ENCODE assay signal across 19 mouse cellular contexts in the genomic region with DNA sequence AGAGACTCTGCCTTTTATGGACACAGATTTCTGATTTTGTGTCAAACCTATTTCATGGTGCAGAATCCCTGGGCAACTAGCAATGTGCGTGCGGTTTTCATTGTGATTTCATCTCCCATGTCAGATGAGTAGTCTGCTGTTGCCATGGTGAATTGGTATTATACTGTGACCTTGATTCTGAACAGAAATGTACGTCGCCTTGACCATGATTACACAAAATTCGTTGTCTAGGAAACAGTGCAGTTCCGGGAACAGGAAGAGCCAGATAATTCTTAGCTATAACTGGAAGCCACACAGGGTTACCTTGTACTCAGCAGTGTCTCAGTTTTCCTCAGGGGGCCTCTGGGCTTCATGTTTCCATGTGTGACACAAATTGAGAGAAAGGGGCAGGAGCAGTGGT. TPM values are rescaled to one million over a fixed set of nuclear protein-coding genes. Genes with fewer than 3 reads are reported as not detected.
DNase-seq lines count a peak whose midpoint lies in the region; ATAC-seq lines count a peak whose summit lies in the region.
"Had no signal": no experiment of that assay in that cellular context is flagged by ENCODE, and none has a peak within 500 bp of the region (broad histone marks: within the 10 kb centered on the region; RNA-seq: fewer than 3 reads in every experiment).

No protein-coding gene starts in this region.

- no peak overlapping the region for H3K4me3 ChIP-seq in midbrain, embryonic 14.5 days (replicated peaks; ENCODE audit: low read depth, low read length)
- H3K4me3 ChIP-seq: embryonic facial prominence, embryonic 15.5 days; limb, embryonic 10.5 days; liver, embryonic 15.5 days had no signal

- peak; percentile 46; the same call in 1 of the 2 replicates for ATAC-seq in midbrain, embryonic 14.5 days (ENCODE audit: low FRiP score, low TSS enrichment)
- no peak for ATAC-seq in megakaryocyte progenitor cell, adult 5-6 weeks (replicated peaks; ENCODE audit: poor library complexity)
- ATAC-seq: intestine, postnatal 0 days had no signal

- H3K27me3 ChIP-seq in midbrain, embryonic 14.5 days (ENCODE audit: control insufficient read depth, insufficient read depth, low read length): no peaks in the 10 kb centered on the region
- H3K27me3 ChIP-seq: embryonic facial prominence, embryonic 15.5 days; liver, embryonic 15.5 days had no signal

- DNase-seq in adrenal gland, adult 8-10 months: peak; percentile 8
- DNase-seq in adrenal gland, adult 18-20 months (ENCODE audit: low spot score in 2 of 2): no peak
- DNase-seq in layer of hippocampus, adult 9-11 months: peak; percentile 11
- no peak for DNase-seq in layer of hippocampus, adult 11-12 months (ENCODE audit: low spot score)
- DNase-seq in brain, embryonic 18.5 days (ENCODE audit: low read depth, low spot score): peak; percentile 6
- DNase-seq in midbrain, embryonic 14.5 days: peak; percentile 69
- no peak for DNase-seq in gastrocnemius, adult 8-10 months (ENCODE audit: low spot score in 2 of 2)
- DNase-seq: cerebellum, postnatal 14 days; heart, adult 18-20 months; heart, postnatal 14 days; kidney, postnatal 4 days; thymus, adult 18-20 months had no signal

- WGBS in midbrain, embryonic 14.5 days: 36% methylated on average over 6 of the region's 6 CpGs

- peak overlapping the region; percentile 71 for H3K27ac ChIP-seq in midbrain, embryonic 14.5 days (replicated peaks; ENCODE audit: low read depth, low read length)
- H3K27ac ChIP-seq: embryonic facial prominence, embryonic 15.5 days; limb, embryonic 10.5 days; liver, embryonic 15.5 days had no signal

- no peaks in the 10 kb centered on the region for H3K36me3 ChIP-seq in midbrain, embryonic 14.5 days (ENCODE audit: control insufficient read depth, insufficient read depth, low read length)
- H3K36me3 ChIP-seq: embryonic facial prominence, embryonic 15.5 days; limb, embryonic 10.5 days; liver, embryonic 15.5 days had no signal

- H3K4me1 ChIP-seq in midbrain, embryonic 14.5 days (ENCODE audit: control insufficient read depth, insufficient read depth, low read length): no peaks in the 10 kb centered on the region
- H3K4me1 ChIP-seq: embryonic facial prominence, embryonic 15.5 days; limb, embryonic 10.5 days; liver, embryonic 15.5 days had no signal

- no peak overlapping the region for H3K9ac ChIP-seq in midbrain, embryonic 14.5 days (replicated peaks; ENCODE audit: low read length)
- H3K9ac ChIP-seq: embryonic facial prominence, embryonic 15.5 days; liver, embryonic 15.5 days had no signal

- no peaks in the 10 kb centered on the region for H3K9me3 ChIP-seq in midbrain, embryonic 14.5 days (ENCODE audit: control insufficient read depth, low read length)
- H3K9me3 ChIP-seq: embryonic facial prominence, embryonic 15.5 days; limb, embryonic 10.5 days; liver, embryonic 15.5 days had no signal

- H3K4me2 ChIP-seq in midbrain, embryonic 14.5 days (ENCODE audit: low read length): no peak overlapping the region
- H3K4me2 ChIP-seq: embryonic facial prominence, embryonic 15.5 days; liver, embryonic 15.5 days had no signal

RNA-seq across cellular contexts. Expression of a gene that starts 14.1 kb away (rescaled TPM):
- total RNA-seq in adrenal gland, adult 8-10 months (2022): not detected
- not detected for total RNA-seq in adrenal gland, adult 18-20 months (2021)
- not detected in 2 replicates for polyA plus RNA-seq in midbrain, embryonic 14.5 days (2014; fragmentation: Nextera tagmentation; extraction: Ambion mirVana)
- not detected for total RNA-seq in gastrocnemius, adult 8-10 months (2022)
- not detected in 2 replicates for total RNA-seq in megakaryocyte progenitor cell, adult 5-6 weeks (2015)
- total RNA-seq in megakaryocyte progenitor cell, adult 5-6 weeks (2017): not detected in 2 replicates
- total RNA-seq: heart, adult 18-20 months; heart, postnatal 14 days; neutrophil, adult 5-6 weeks had no signal
- polyA plus RNA-seq: intestine, postnatal 0 days; limb, embryonic 10.5 days; liver, embryonic 15.5 days; spleen, adult 2 months had no signal

RNA-seq across cellular contexts. Expression of a gene that starts 26.5 kb away (rescaled TPM):
- total RNA-seq in adrenal gland, adult 8-10 months (2022): 1 to 10 TPM in 1 of 4 experiments, under 1 TPM in 3; 0.42 to 1.1 (median 0.64) TPM
- total RNA-seq in adrenal gland, adult 18-20 months (2021): under 1 TPM; 0.46 to 0.51 TPM
- 0.65 and 0.87 TPM in 2 replicates for polyA plus RNA-seq in midbrain, embryonic 14.5 days (2014; fragmentation: Nextera tagmentation; extraction: Ambion mirVana)
- not detected for total RNA-seq in gastrocnemius, adult 8-10 months (2022)
- total RNA-seq in megakaryocyte progenitor cell, adult 5-6 weeks (2015): not detected in 2 replicates
- total RNA-seq in megakaryocyte progenitor cell, adult 5-6 weeks (2017): 0.14 TPM in 1 of 2 replicates, not detected in the other
- total RNA-seq: heart, adult 18-20 months; heart, postnatal 14 days; neutrophil, adult 5-6 weeks had no signal
- polyA plus RNA-seq: liver, embryonic 15.5 days; spleen, adult 2 months had no signal

RNA-seq across cellular contexts. Expression of a gene that starts 42.0 kb away (rescaled TPM):
- total RNA-seq in adrenal gland, adult 8-10 months (2022): 10 to 100 TPM; 21.8 to 25.4 (median 22.7) TPM
- 10 to 100 TPM; 16.0 to 17.7 TPM for total RNA-seq in adrenal gland, adult 18-20 months (2021)
- polyA plus RNA-seq in midbrain, embryonic 14.5 days (2014; fragmentation: Nextera tagmentation; extraction: Ambion mirVana): 12.3 and 13.5 TPM in 2 replicates
- 1 to 10 TPM; 4.5 to 5.0 (median 4.6) TPM for total RNA-seq in gastrocnemius, adult 8-10 months (2022)
- total RNA-seq in megakaryocyte progenitor cell, adult 5-6 weeks (2015): 9.1 and 10.4 TPM in 2 replicates
- 6.0 and 8.8 TPM in 2 replicates for total RNA-seq in megakaryocyte progenitor cell, adult 5-6 weeks (2017)

RNA-seq across cellular contexts. Expression of a gene that starts 47.8 kb away (rescaled TPM):
- not detected for total RNA-seq in adrenal gland, adult 8-10 months (2022)
- total RNA-seq in adrenal gland, adult 18-20 months (2021): not detected
- not detected in 2 replicates for polyA plus RNA-seq in midbrain, embryonic 14.5 days (2014; fragmentation: Nextera tagmentation; extraction: Ambion mirVana)
- not detected for total RNA-seq in gastrocnemius, adult 8-10 months (2022)
- total RNA-seq in megakaryocyte progenitor cell, adult 5-6 weeks (2015): not detected in 2 replicates
- total RNA-seq in megakaryocyte progenitor cell, adult 5-6 weeks (2017): not detected in 2 replicates
- total RNA-seq: heart, adult 18-20 months; heart, postnatal 14 days; neutrophil, adult 5-6 weeks had no signal
- polyA plus RNA-seq: embryonic facial prominence, embryonic 15.5 days; intestine, postnatal 0 days; limb, embryonic 10.5 days; liver, embryonic 15.5 days; spleen, adult 2 months had no signal

RNA-seq across cellular contexts. Expression of a gene that starts 50.7 kb away (rescaled TPM):
- total RNA-seq in adrenal gland, adult 8-10 months (2022): under 1 TPM in 1 of 4 experiments, not detected in 3; 0.34 TPM
- total RNA-seq in adrenal gland, adult 18-20 months (2021): not detected
- not detected in 2 replicates for polyA plus RNA-seq in midbrain, embryonic 14.5 days (2014; fragmentation: Nextera tagmentation; extraction: Ambion mirVana)
- total RNA-seq in gastrocnemius, adult 8-10 months (2022): not detected
- total RNA-seq in megakaryocyte progenitor cell, adult 5-6 weeks (2015): not detected in 2 replicates
- total RNA-seq in megakaryocyte progenitor cell, adult 5-6 weeks (2017): not detected in 2 replicates
- total RNA-seq: heart, adult 18-20 months; heart, postnatal 14 days; neutrophil, adult 5-6 weeks had no signal
- polyA plus RNA-seq: intestine, postnatal 0 days; limb, embryonic 10.5 days; liver, embryonic 15.5 days; spleen, adult 2 months had no signal

Comparison
In these comparisons a context has a peak if more than half of its experiments do, and no peak if none do; other contexts are left out.
1. DNase-seq: peak in adrenal gland, adult 8-10 months (single experiment), layer of hippocampus, adult 9-11 months (single experiment), brain, embryonic 18.5 days (single experiment) and midbrain, embryonic 14.5 days (single experiment); none in adrenal gland, adult 18-20 months (0 of 2), layer of hippocampus, adult 11-12 months (single experiment) and gastrocnemius, adult 8-10 months (0 of 2).